Mouse (Mus musculus): ENCODE results near the gene Meis3. TPM values are rescaled to one million over a fixed set of nuclear protein-coding genes. Genes with fewer than 3 reads are reported as not detected.

The Meis3 gene
- polyA plus RNA-seq, 1 experiment from 2014 or later = 15.0 TPM

DNA sequence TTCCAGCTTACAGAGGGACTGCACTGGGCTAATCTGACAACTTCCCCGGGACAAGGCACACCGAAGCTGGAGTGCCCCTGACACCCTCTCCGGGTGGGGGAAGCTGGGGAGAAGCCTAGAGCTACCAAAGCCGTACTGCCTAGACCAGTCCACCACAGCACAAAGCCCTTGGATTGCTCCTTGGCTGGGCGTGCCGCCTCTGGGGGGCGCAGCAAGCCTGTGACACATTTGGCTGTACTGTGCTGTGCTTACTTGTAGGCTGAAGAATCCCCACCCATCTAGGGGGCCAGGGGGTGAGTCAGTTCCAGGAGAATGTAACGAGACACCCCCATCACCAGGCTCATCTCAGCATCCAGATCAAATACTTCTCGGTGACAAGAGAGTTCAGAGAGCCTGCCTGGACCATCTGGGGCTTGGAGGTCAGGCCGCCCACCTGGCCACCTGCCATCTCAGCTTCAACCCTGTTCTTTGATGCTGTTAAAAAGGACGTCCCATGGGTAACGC, 36.0 kb downstream of the Meis3 start:
- Histone ChIP-seq H3K79me2 (ENCODE audit: inconsistent target) (no peaks in the 10 kb centered on the region), H3K36me3 (ENCODE audit: inconsistent target) (peaks cover 54% of the 10 kb centered on the region), H3K27ac (peak overlapping the region; percentile 100), H3K4me3 (ENCODE audit: inconsistent target) (no peak overlapping the region)
- WGBS (ENCODE audit: missing documents) = 93% methylated on average over 12 of the region's 12 CpGs

DNA sequence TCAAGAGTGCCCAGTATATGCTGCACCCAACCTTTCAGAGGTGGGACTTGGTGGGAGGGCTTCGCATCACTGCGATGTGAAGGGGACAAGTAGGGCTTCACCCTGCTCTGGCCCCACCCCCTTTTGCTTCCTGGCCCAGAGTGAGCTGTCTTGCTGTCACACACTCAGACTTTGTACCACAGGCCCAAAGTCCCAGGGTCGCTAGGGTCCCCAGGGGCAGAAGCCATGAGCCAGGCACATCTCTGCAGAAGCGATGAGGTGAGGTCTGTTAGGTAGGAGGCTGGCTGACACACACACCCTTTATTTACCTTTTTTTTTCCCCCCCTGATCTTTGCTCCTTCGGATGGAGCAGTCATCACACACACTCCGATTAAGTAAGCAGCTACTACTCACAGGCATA, 38.3 kb downstream of the Meis3 start:
- Histone ChIP-seq H3K36me3 (ENCODE audit: inconsistent target) (peaks cover 75% of the 10 kb centered on the region), H3K79me2 (ENCODE audit: inconsistent target) (peaks cover 4% of the 10 kb centered on the region; the same call in 1 of the 2 replicates), H3K4me3 (ENCODE audit: inconsistent target) (no peak overlapping the region), H3K27ac (no peak overlapping the region)
- WGBS (ENCODE audit: missing documents) = 92% methylated on average over 5 of the region's 6 CpGs

DNA sequence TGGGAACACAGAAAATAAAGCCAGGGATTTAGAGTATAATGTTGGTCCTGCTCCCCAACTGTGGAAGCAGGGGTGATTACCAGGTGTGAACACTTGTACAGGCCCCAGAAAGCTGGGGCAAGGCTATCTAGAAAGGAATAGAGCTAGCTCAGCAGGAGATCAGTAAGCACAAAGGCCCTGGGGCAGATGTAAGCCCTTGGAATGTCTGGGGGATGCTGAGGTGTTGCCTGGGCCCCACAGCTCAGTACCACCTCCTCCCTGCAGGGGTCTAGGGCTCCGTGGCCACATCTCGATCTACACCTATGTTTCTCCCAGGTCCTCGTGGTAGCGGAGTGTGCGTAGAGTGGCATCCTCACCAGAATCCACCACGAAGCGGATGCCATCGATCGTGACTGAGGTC, 39.1 kb downstream of the Meis3 start:
- peaks cover 81% of the 10 kb centered on the region for H3K36me3 ChIP-seq (ENCODE audit: inconsistent target)
- 99% methylated on average over 9 of the region's 9 CpGs for WGBS (ENCODE audit: missing documents)

DNA sequence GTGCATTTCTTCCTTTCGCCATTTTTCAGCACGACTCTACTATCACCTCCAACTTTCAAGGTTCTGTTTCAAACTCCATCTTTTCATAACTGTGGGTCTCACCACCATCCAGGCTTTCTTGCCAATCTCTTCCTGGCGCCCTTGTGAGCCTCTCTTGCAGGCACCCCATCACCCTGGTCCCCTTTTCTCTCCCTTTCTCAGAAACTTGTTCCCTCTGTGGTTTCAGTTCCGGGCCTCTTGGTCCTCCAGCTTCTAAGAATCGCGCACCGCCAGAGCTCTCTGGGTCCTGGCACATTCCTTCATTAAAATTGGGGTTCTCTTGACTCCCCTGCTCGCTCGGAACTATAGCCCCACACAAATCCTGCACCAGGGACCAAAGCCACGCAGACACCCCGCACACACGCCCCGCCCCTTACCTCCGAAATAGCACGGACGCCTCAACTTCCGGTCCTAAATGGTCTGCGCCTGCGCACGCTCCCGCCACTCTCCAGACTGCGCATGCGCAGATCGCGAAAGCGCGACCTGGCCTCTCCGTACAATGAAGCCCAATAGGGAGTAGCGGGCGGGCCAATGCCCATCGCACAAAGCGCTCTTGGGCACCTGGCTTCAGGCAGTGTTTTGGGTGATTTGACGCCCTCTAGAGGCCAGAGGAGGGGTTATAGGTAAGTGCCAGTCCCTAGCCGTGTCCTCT, 46.8 kb downstream of the Meis3 start, which contains the start of gene Dhx34:
Gene Dhx34, minus strand, starts transcription at position 456 of the 691 bp plus-strand sequence.
- Histone ChIP-seq H3K36me3 (ENCODE audit: inconsistent target) (peaks cover 19% of the 10 kb centered on the region; the same call in 1 of the 2 replicates), H3K79me2 (ENCODE audit: inconsistent target) (peaks cover 26% of the 10 kb centered on the region), H3K4me3 (ENCODE audit: inconsistent target) (peak within 1 kb of the TSS; percentile 85), H3K27ac (peak within 1 kb of the TSS; percentile 95)
- WGBS (ENCODE audit: missing documents) = 3% methylated on average over 34 of the region's 34 CpGs

More for the DNA sequence above, 39.1 kb downstream of the Meis3 start:
- Histone ChIP-seq H3K4me3 (ENCODE audit: inconsistent target) (no peak overlapping the region), H3K79me2 (ENCODE audit: inconsistent target) (peaks cover 5% of the 10 kb centered on the region; the same call in 1 of the 2 replicates), H3K27ac (no peak overlapping the region)

DNA sequence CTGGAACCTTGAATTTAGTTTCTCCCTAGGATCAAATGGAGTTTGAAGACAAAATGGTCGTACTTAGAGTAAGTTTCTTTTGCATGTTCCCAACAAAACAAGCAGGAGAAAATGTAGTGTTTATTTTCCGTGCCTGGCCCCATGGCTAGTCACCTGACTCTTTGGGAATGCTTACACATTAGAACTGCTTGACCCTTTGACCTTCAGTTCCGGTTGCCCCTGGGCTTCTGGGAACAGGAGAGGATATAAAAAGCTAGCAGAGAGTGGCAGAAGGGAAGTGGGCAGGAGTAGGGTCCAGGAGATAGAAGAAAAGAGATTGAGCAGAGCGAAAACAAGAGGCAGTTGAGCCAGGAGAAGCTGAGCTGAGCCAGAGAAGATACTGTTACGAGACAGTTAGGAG, 55.0 kb downstream of the Meis3 start:
- WGBS (ENCODE audit: missing documents) = 86% methylated on average over 5 of the region's 5 CpGs
- no peak overlapping the region for H3K27ac ChIP-seq
- H3K79me2 ChIP-seq (ENCODE audit: inconsistent target) = no peaks in the 10 kb centered on the region
- H3K36me3 ChIP-seq (ENCODE audit: inconsistent target) = no peaks in the 10 kb centered on the region
- H3K4me3 ChIP-seq (ENCODE audit: inconsistent target) = no peak overlapping the region

Other genes starting within 250 kb of the Meis3 start
- gene Nop53, start 229.0 kb upstream of the Meis3 start, polyA plus RNA-seq (2018) = 77.7 to 125 TPM (median 94.2 TPM) in 3 replicates
- gene Ehd2, start 207.5 kb upstream of the Meis3 start, polyA plus RNA-seq (2018) = 0.04 to 0.12 TPM in 2 of 3 replicates, not detected in the other
- gene Bicra, start 127.2 kb upstream of the Meis3 start, polyA plus RNA-seq (2018) = 4.9 to 8.7 TPM (median 8.4 TPM) in 3 replicates
- not detected in 3 replicates for gene Zfp541, start 113.3 kb upstream of the Meis3 start, polyA plus RNA-seq (2018)
- 85.4 to 112 TPM (median 98.6 TPM) in 3 replicates for gene Napa, start 76.6 kb upstream of the Meis3 start, polyA plus RNA-seq (2018)
- gene Kptn, start 55.2 kb upstream of the Meis3 start, polyA plus RNA-seq (2018) = 3.3 to 6.8 TPM (median 5.9 TPM) in 3 replicates
- gene Slc8a2, start 45.3 kb upstream of the Meis3 start, polyA plus RNA-seq (2018) = not detected in 3 replicates
- 11.6 to 20.4 TPM (median 18.5 TPM) in 3 replicates for gene Dhx34, start 46.9 kb downstream of the Meis3 start, polyA plus RNA-seq (2018)
- 5.3 to 5.8 TPM (median 5.7 TPM) in 3 replicates for gene C5ar2, start 69.1 kb downstream of the Meis3 start, polyA plus RNA-seq (2018)
- gene C5ar1, start 84.5 kb downstream of the Meis3 start, polyA plus RNA-seq (2018) = 254 to 928 TPM (median 285 TPM) in 3 replicates
- gene Inafm1, start 98.5 kb downstream of the Meis3 start, polyA plus RNA-seq (2018) = 1.9 to 10.1 TPM (median 7.4 TPM) in 3 replicates
- gene Ccdc9, start 111.7 kb downstream of the Meis3 start, polyA plus RNA-seq (2018) = 99.0 to 183 TPM (median 120 TPM) in 3 replicates
- gene Bbc3, start 133.3 kb downstream of the Meis3 start, polyA plus RNA-seq (2018) = 5.0 to 24.1 TPM (median 6.4 TPM) in 3 replicates
- gene Sae1, start 212.7 kb downstream of the Meis3 start, polyA plus RNA-seq (2018) = 50.0 to 88.6 TPM (median 68.1 TPM) in 3 replicates
- gene Zc3h4, start 225.8 kb downstream of the Meis3 start, polyA plus RNA-seq (2018) = 23.8 to 26.3 TPM (median 25.4 TPM) in 3 replicates

All from macrophage (primary cell).